13 mouse cellular contexts compared by ENCODE assay signal in genomic region chr2:27088700-27089099, GRCm38 (mm10). TPM values are rescaled to one million over a fixed set of nuclear protein-coding genes. Genes with fewer than 3 reads are reported as not detected.
DNase-seq lines count a peak whose midpoint lies in the region; ATAC-seq and TF ChIP-seq lines count a peak whose summit lies in the region.
"Had no signal": no experiment of that assay in that cellular context is flagged by ENCODE, and none has a peak within 500 bp of the region (broad histone marks: within the 10 kb centered on the region; RNA-seq: fewer than 3 reads in every experiment).

No protein-coding gene starts in this region.

- H3K27me3 ChIP-seq in forebrain, embryonic 10.5 days (ENCODE audit: poor library complexity, severe bottlenecking) = no peaks in the 10 kb centered on the region
- H3K27me3 ChIP-seq in forebrain, embryonic 16.5 days (replicated peaks; ENCODE audit: control insufficient read depth, insufficient read depth, low read length) = no peaks in the 10 kb centered on the region
- H3K27me3 ChIP-seq in intestine, embryonic 14.5 days (replicated peaks; ENCODE audit: control insufficient read depth, insufficient read depth, low read length) = no peaks in the 10 kb centered on the region
- no peaks in the 10 kb centered on the region for H3K27me3 ChIP-seq in intestine, postnatal 0 days (replicated peaks; ENCODE audit: control insufficient read depth, insufficient read depth, low read length)
- H3K27me3 ChIP-seq in lung, embryonic 15.5 days = no peaks in the 10 kb centered on the region
- no peaks in the 10 kb centered on the region for H3K27me3 ChIP-seq in stomach, embryonic 16.5 days (ENCODE audit: control insufficient read depth, insufficient read depth, low read length)
- H3K27me3 ChIP-seq: forebrain, embryonic 12.5 days; liver, embryonic 15.5 days had no signal

- no peak for ATAC-seq in forebrain, embryonic 16.5 days
- ATAC-seq in intestine, embryonic 14.5 days (replicated peaks; ENCODE audit: low FRiP score, low TSS enrichment, low read depth) = no peak
- ATAC-seq in intestine, postnatal 0 days = no peak
- no peak for ATAC-seq in lung, embryonic 15.5 days (ENCODE audit: borderline replicate concordance, extremely low read depth, low FRiP score, low TSS enrichment)
- ATAC-seq in stomach, embryonic 16.5 days (ENCODE audit: insufficient read depth, low FRiP score) = no peak

- 64% methylated on average over 5 of the region's 5 CpGs for WGBS in forebrain, embryonic 10.5 days
- WGBS in forebrain, embryonic 16.5 days = 57% methylated on average over 5 of the region's 5 CpGs
- WGBS in intestine, embryonic 14.5 days = 69% methylated on average over 5 of the region's 5 CpGs
- WGBS in intestine, postnatal 0 days = 58% methylated on average over 5 of the region's 5 CpGs
- 46% methylated on average over 5 of the region's 5 CpGs for WGBS in lung, embryonic 15.5 days
- WGBS in stomach, embryonic 16.5 days = 57% methylated on average over 5 of the region's 5 CpGs

- no peaks in the 10 kb centered on the region for H3K36me3 ChIP-seq in forebrain, embryonic 10.5 days (replicated peaks)
- H3K36me3 ChIP-seq in forebrain, embryonic 16.5 days (ENCODE audit: control insufficient read depth, insufficient read depth) = no peaks in the 10 kb centered on the region
- H3K36me3 ChIP-seq in intestine, embryonic 14.5 days (ENCODE audit: control insufficient read depth, insufficient read depth, low read length) = no peaks in the 10 kb centered on the region
- H3K36me3 ChIP-seq in intestine, postnatal 0 days (ENCODE audit: control insufficient read depth, insufficient read depth) = no peaks in the 10 kb centered on the region
- H3K36me3 ChIP-seq in lung, embryonic 15.5 days = no peaks in the 10 kb centered on the region
- no peaks in the 10 kb centered on the region for H3K36me3 ChIP-seq in stomach, embryonic 16.5 days (ENCODE audit: control insufficient read depth, insufficient read depth, low read length)
- H3K36me3 ChIP-seq: forebrain, embryonic 12.5 days; liver, embryonic 15.5 days had no signal

- H3K4me2 ChIP-seq in forebrain, embryonic 16.5 days (ENCODE audit: low read length) = no peak overlapping the region
- H3K4me2 ChIP-seq in intestine, embryonic 14.5 days (ENCODE audit: low read length) = no peak overlapping the region
- no peak overlapping the region for H3K4me2 ChIP-seq in intestine, postnatal 0 days (replicated peaks; ENCODE audit: low read depth)
- H3K4me2 ChIP-seq in lung, embryonic 15.5 days = 0 out of 2 replicates have a peak overlapping the region, but pooled peaks have one; percentile 1
- H3K4me2 ChIP-seq in stomach, embryonic 16.5 days (ENCODE audit: low read depth, low read length) = no peak overlapping the region
- H3K4me2 ChIP-seq: forebrain, embryonic 12.5 days; liver, embryonic 15.5 days; midbrain, embryonic 11.5 days had no signal

- DNase-seq in forebrain, embryonic 10.5 days (ENCODE audit: extremely low spot score, low spot score) = no peak
- DNase-seq in intestine, embryonic 14.5 days (ENCODE audit: low spot score) = no peak
- DNase-seq in lung, adult 18-20 months = no peak
- no peak for DNase-seq in layer of hippocampus, adult 9-11 months
- DNase-seq: right cerebral cortex, postnatal 4 days; thymus, adult 18-20 months had no signal

- no peak overlapping the region for H3K9ac ChIP-seq in forebrain, embryonic 16.5 days (replicated peaks; ENCODE audit: low read depth, low read length)
- no peak overlapping the region for H3K9ac ChIP-seq in intestine, embryonic 14.5 days (ENCODE audit: low read length)
- no peak overlapping the region for H3K9ac ChIP-seq in intestine, postnatal 0 days (ENCODE audit: low read depth, low read length)
- H3K9ac ChIP-seq in lung, embryonic 15.5 days = 0 out of 2 replicates have a peak overlapping the region, but pooled peaks have one; percentile 10
- no peak overlapping the region for H3K9ac ChIP-seq in stomach, embryonic 16.5 days (ENCODE audit: low read length)
- H3K9ac ChIP-seq: forebrain, embryonic 12.5 days; liver, embryonic 15.5 days had no signal

- H3K4me1 ChIP-seq in forebrain, embryonic 10.5 days = peaks cover 21% of the 10 kb centered on the region
- H3K4me1 ChIP-seq in forebrain, embryonic 16.5 days (replicated peaks; ENCODE audit: control insufficient read depth, insufficient read depth, low read length) = peaks cover 6% of the 10 kb centered on the region
- H3K4me1 ChIP-seq in intestine, embryonic 14.5 days (replicated peaks; ENCODE audit: control insufficient read depth, insufficient read depth, low read length) = peaks cover 27% of the 10 kb centered on the region
- no peaks in the 10 kb centered on the region for H3K4me1 ChIP-seq in intestine, postnatal 0 days (replicated peaks; ENCODE audit: control insufficient read depth, insufficient read depth, low read length)
- peaks cover 60% of the 10 kb centered on the region for H3K4me1 ChIP-seq in lung, embryonic 15.5 days
- peaks cover 41% of the 10 kb centered on the region for H3K4me1 ChIP-seq in stomach, embryonic 16.5 days (ENCODE audit: control insufficient read depth, insufficient read depth, low read length)
- H3K4me1 ChIP-seq: forebrain, embryonic 12.5 days; liver, embryonic 15.5 days had no signal

- H3K9me3 ChIP-seq in forebrain, embryonic 10.5 days = no peaks in the 10 kb centered on the region
- H3K9me3 ChIP-seq in forebrain, embryonic 16.5 days (ENCODE audit: control insufficient read depth, low read length) = no peaks in the 10 kb centered on the region
- no peaks in the 10 kb centered on the region for H3K9me3 ChIP-seq in intestine, embryonic 14.5 days (ENCODE audit: control insufficient read depth, low read length)
- H3K9me3 ChIP-seq in intestine, postnatal 0 days (ENCODE audit: control insufficient read depth) = no peaks in the 10 kb centered on the region
- H3K9me3 ChIP-seq in lung, embryonic 15.5 days = no peaks in the 10 kb centered on the region
- H3K9me3 ChIP-seq in stomach, embryonic 16.5 days (replicated peaks; ENCODE audit: control insufficient read depth, low read length) = no peaks in the 10 kb centered on the region
- H3K9me3 ChIP-seq: forebrain, embryonic 12.5 days; liver, embryonic 15.5 days had no signal

- 0 out of 2 replicates have a peak overlapping the region, but pooled peaks have one; percentile 3 for H3K27ac ChIP-seq in forebrain, embryonic 10.5 days
- H3K27ac ChIP-seq in forebrain, embryonic 16.5 days (ENCODE audit: low read length) = no peak overlapping the region
- peak overlapping the region; percentile 36; the same call in 1 of the 2 replicates for H3K27ac ChIP-seq in intestine, embryonic 14.5 days (ENCODE audit: low read depth)
- H3K27ac ChIP-seq in intestine, postnatal 0 days (ENCODE audit: low read depth, low read length) = no peak overlapping the region
- H3K27ac ChIP-seq in lung, embryonic 15.5 days = peak overlapping the region; percentile 92
- peak overlapping the region; percentile 81 for H3K27ac ChIP-seq in stomach, embryonic 16.5 days (ENCODE audit: low read length)
- H3K27ac ChIP-seq: forebrain, embryonic 12.5 days had no signal

- TF ChIP-seq CTCF in intestine, postnatal 0 days (IDR thresholded peaks at IDR 0.05; ENCODE audit: low read depth) = no peak

- H3K4me3 ChIP-seq in forebrain, embryonic 10.5 days = no peak overlapping the region
- H3K4me3 ChIP-seq in forebrain, embryonic 16.5 days (replicated peaks; ENCODE audit: low read length) = no peak overlapping the region
- H3K4me3 ChIP-seq in intestine, embryonic 14.5 days (ENCODE audit: low read depth, low read length) = no peak overlapping the region
- no peak overlapping the region for H3K4me3 ChIP-seq in intestine, postnatal 0 days (ENCODE audit: low read depth, low read length)
- no peak overlapping the region for H3K4me3 ChIP-seq in lung, embryonic 15.5 days
- H3K4me3 ChIP-seq in stomach, embryonic 16.5 days (replicated peaks; ENCODE audit: low read length) = no peak overlapping the region
- H3K4me3 ChIP-seq: forebrain, embryonic 12.5 days; liver, embryonic 15.5 days had no signal

RNA-seq across cellular contexts. Expression of gene Adamtsl2, which starts 9.5 kb away (rescaled TPM):
- 3.8 and 5.3 TPM in 2 replicates for polyA plus RNA-seq in forebrain, embryonic 10.5 days (2016; fragmentation: Nextera tagmentation; extraction: Ambion mirVana)
- polyA plus RNA-seq in forebrain, embryonic 16.5 days (2015; fragmentation: Nextera tagmentation; extraction: Ambion mirVana) = 11.6 and 14.2 TPM in 2 replicates
- polyA plus RNA-seq in intestine, embryonic 14.5 days (2014; fragmentation: Nextera tagmentation; extraction: Ambion mirVana) = 2.0 TPM in 2 replicates
- 1.0 and 1.3 TPM in 2 replicates for polyA plus RNA-seq in intestine, postnatal 0 days (2015; fragmentation: Nextera tagmentation; extraction: Ambion mirVana)
- 20.5 and 27.4 TPM in 2 replicates for polyA plus RNA-seq in lung, embryonic 15.5 days (2015; fragmentation: Nextera tagmentation; extraction: Ambion mirVana)
- 3.6 and 4.0 TPM in 2 replicates for polyA plus RNA-seq in stomach, embryonic 16.5 days (2015; fragmentation: Nextera tagmentation; extraction: Ambion mirVana)

RNA-seq across cellular contexts. Expression of gene Mymk, which starts 16.7 kb away (rescaled TPM):
- polyA plus RNA-seq in forebrain, embryonic 10.5 days (2016; fragmentation: Nextera tagmentation; extraction: Ambion mirVana) = not detected in 2 replicates
- not detected in 2 replicates for polyA plus RNA-seq in forebrain, embryonic 16.5 days (2015; fragmentation: Nextera tagmentation; extraction: Ambion mirVana)
- not detected in 2 replicates for polyA plus RNA-seq in intestine, embryonic 14.5 days (2014; fragmentation: Nextera tagmentation; extraction: Ambion mirVana)
- not detected in 2 replicates for polyA plus RNA-seq in intestine, postnatal 0 days (2015; fragmentation: Nextera tagmentation; extraction: Ambion mirVana)
- polyA plus RNA-seq in lung, embryonic 15.5 days (2015; fragmentation: Nextera tagmentation; extraction: Ambion mirVana) = 0.49 and 0.76 TPM in 2 replicates
- 0.60 and 9.8 TPM in 2 replicates for polyA plus RNA-seq in stomach, embryonic 16.5 days (2015; fragmentation: Nextera tagmentation; extraction: Ambion mirVana)
- polyA plus RNA-seq: midbrain, embryonic 11.5 days had no signal

RNA-seq across cellular contexts. Expression of gene Fam163b, which starts 53.6 kb away (rescaled TPM):
- 0.05 and 0.16 TPM in 2 replicates for polyA plus RNA-seq in forebrain, embryonic 10.5 days (2016; fragmentation: Nextera tagmentation; extraction: Ambion mirVana)
- polyA plus RNA-seq in forebrain, embryonic 16.5 days (2015; fragmentation: Nextera tagmentation; extraction: Ambion mirVana) = 5.0 and 7.1 TPM in 2 replicates
- polyA plus RNA-seq in intestine, embryonic 14.5 days (2014; fragmentation: Nextera tagmentation; extraction: Ambion mirVana) = 0.24 and 0.42 TPM in 2 replicates
- 0.10 TPM in 2 replicates for polyA plus RNA-seq in intestine, postnatal 0 days (2015; fragmentation: Nextera tagmentation; extraction: Ambion mirVana)
- polyA plus RNA-seq in lung, embryonic 15.5 days (2015; fragmentation: Nextera tagmentation; extraction: Ambion mirVana) = 0.69 and 0.70 TPM in 2 replicates
- polyA plus RNA-seq in stomach, embryonic 16.5 days (2015; fragmentation: Nextera tagmentation; extraction: Ambion mirVana) = 0.04 and 0.10 TPM in 2 replicates
- polyA plus RNA-seq: liver, embryonic 15.5 days had no signal

Comparison
In these comparisons a context has a peak if more than half of its experiments do, and no peak if none do; other contexts are left out.
1. H3K27ac ChIP-seq: peak in forebrain, embryonic 10.5 days (single experiment), intestine, embryonic 14.5 days (single experiment), lung, embryonic 15.5 days (single experiment) and stomach, embryonic 16.5 days (single experiment); none in forebrain, embryonic 16.5 days (single experiment) and intestine, postnatal 0 days (single experiment).